Mouse (Mus musculus) olfactory bulb, adult 2 months (tissue): Measurements from ENCODE around the gene Ehbp1l1.

ENCODE experiments used
- CTCF ChIP-seq: fragments of 200-500 bp; IDR thresholded peaks from 2 replicates; pipeline ENCODE4 v1.5.1; 2012; ENCODE audit warnings: low read depth, mild to moderate bottlenecking, low read length, moderate library complexity; ENCODE audit not compliant: insufficient read depth
- POLR2A ChIP-seq: fragments of 200-500 bp; IDR thresholded peaks from 2 replicates; pipeline ENCODE4 v1.6.1; 2012; ENCODE audit warnings: mild to moderate bottlenecking, low read depth, low read length, moderate library complexity; ENCODE audit not compliant: insufficient read depth

GRCm38 (mm10) chr19:5689565-5690342, 36.4 kb downstream of the Ehbp1l1 start:
- TF ChIP-seq POLR2A: peak; percentile 42; the same call in 1 of the 2 replicates
- TF ChIP-seq CTCF: no peak
